Mouse (Mus musculus) intestine, postnatal 0 days (tissue): Measurements from ENCODE around the gene Oprl1. TPM values are rescaled to one million over a fixed set of nuclear protein-coding genes. Genes with fewer than 3 reads are reported as not detected.

Source experiments
- ATAC-seq: fragments of 200-750 bp; cut with Nextera tagmentation; 2 replicates; pipeline ENCODE4 v1.8.0; 2017; ENCODE audit warnings: mild to moderate bottlenecking, moderate TSS enrichment, moderate library complexity
- H3K27ac ChIP-seq: fragments of 300-500 bp; sonication (generic); 2 replicates; pipeline ENCODE4 v1.5.1; 2014; ENCODE audit warnings: mild to moderate bottlenecking, low read depth, low read length, moderate library complexity
- H3K27me3 ChIP-seq: fragments of 300-500 bp; sonication (generic); replicated peaks from 2 replicates; pipeline ENCODE4 v1.6.1; 2014; ENCODE audit warnings: low read length, mixed read lengths; ENCODE audit not compliant: control insufficient read depth, insufficient read depth
- H3K36me3 ChIP-seq: fragments of 300-500 bp; sonication (generic); 2 replicates; pipeline ENCODE4 v1.6.1; 2014; ENCODE audit warnings: mild to moderate bottlenecking, moderate library complexity; ENCODE audit not compliant: control insufficient read depth, insufficient read depth
- H3K4me1 ChIP-seq: fragments of 300-500 bp; sonication (generic); replicated peaks from 2 replicates; pipeline ENCODE4 v1.6.1; 2014; ENCODE audit warnings: antibody characterized with exemption, low read length, mixed read lengths; ENCODE audit not compliant: control insufficient read depth, insufficient read depth
- H3K4me2 ChIP-seq: fragments of 300-500 bp; sonication (generic); replicated peaks from 2 replicates; pipeline ENCODE4 v1.6.1; 2014; ENCODE audit warnings: low read depth, mild to moderate bottlenecking, moderate library complexity
- H3K4me3 ChIP-seq: fragments of 300-500 bp; sonication (generic); 2 replicates; pipeline ENCODE4 v1.5.1; 2014; ENCODE audit warnings: low read depth, low read length
- H3K9ac ChIP-seq: fragments of 300-500 bp; sonication (generic); 2 replicates; pipeline ENCODE4 v1.6.1; 2014; ENCODE audit warnings: mild to moderate bottlenecking, low read depth, low read length
- H3K9me3 ChIP-seq: fragments of 300-500 bp; sonication (generic); 2 replicates; pipeline ENCODE4 v1.6.1; 2016; ENCODE audit warnings: mixed run types; ENCODE audit not compliant: control insufficient read depth
- CTCF ChIP-seq: sonication (generic); IDR thresholded peaks from 2 replicates; pipeline ENCODE4 v1.5.1; 2016; ENCODE audit warnings: low read depth, mild to moderate bottlenecking, control low read depth, antibody characterized with exemption, moderate library complexity
- WGBS: fragments of 180-500 bp; shearing (Covaris S2); extraction: QIAGEN DNeasy Blood & Tissue Kit; methylation state at CpG from one replicate; pipeline ENCODE4 v1.1.7; 2014; 5-methylcytosine and 5-hydroxymethylcytosine counted together
- polyA plus RNA-seq: library from polyadenylated mRNA; unstranded; fragments of >200 nt; fragmentation: Nextera tagmentation; extraction: Ambion mirVana; gene quantifications from 2 replicates; pipeline ENCODE4 v1.2.1, GENCODE M21; 2015

The Oprl1 gene
- polyA plus RNA-seq, 1 experiment from 2014 or later, result 0.64 TPM

DNA sequence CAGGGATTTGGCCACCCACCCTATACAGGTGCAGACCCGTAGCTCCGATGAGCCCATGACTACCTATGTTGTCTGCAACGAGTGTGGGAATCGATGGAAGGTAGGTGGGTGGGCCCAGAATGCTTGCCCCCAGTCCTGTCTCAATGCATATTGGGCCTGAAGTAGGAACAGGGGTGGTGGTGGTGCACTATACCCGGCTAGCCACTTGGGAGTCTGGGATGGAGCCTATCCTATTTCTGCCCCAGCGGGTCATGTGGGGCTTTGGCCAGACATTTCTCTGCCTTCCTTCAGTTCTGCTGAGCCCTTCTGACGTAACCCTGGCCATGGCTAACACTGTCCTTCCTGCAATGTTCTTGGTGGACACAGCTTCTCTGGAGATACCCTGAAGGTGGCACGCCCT, 27.2 kb upstream of the Oprl1 start:
- no peak for TF ChIP-seq CTCF
- no peak overlapping the region for H3K4me3 ChIP-seq
- H3K36me3 ChIP-seq, result peaks cover 18% of the 10 kb centered on the region; the same call in 1 of the 2 replicates
- no peak overlapping the region for H3K9ac ChIP-seq
- ATAC-seq, result no peak
- H3K9me3 ChIP-seq, result no peaks in the 10 kb centered on the region
- no peaks in the 10 kb centered on the region for H3K4me1 ChIP-seq
- WGBS, result 95% methylated on average over 8 of the region's 8 CpGs
- H3K27me3 ChIP-seq, result no peaks in the 10 kb centered on the region
- H3K27ac ChIP-seq, result no peak overlapping the region
- H3K4me2 ChIP-seq, result no peak overlapping the region

GRCm38 (mm10) chr2:181689466-181690160, 25.2 kb upstream of the Oprl1 start:
- 0 out of 2 replicates have a peak, but pooled peaks cover 4% of the 10 kb centered on the region for H3K4me1 ChIP-seq
- 89% methylated on average over 10 of the region's 10 CpGs for WGBS
- H3K9me3 ChIP-seq, result no peaks in the 10 kb centered on the region
- no peak overlapping the region for H3K4me2 ChIP-seq
- no peak overlapping the region for H3K9ac ChIP-seq
- no peaks in the 10 kb centered on the region for H3K27me3 ChIP-seq
- TF ChIP-seq CTCF, result no peak
- no peak for ATAC-seq
- H3K27ac ChIP-seq, result no peak overlapping the region
- no peak overlapping the region for H3K4me3 ChIP-seq
- H3K36me3 ChIP-seq, result peaks cover 18% of the 10 kb centered on the region; the same call in 1 of the 2 replicates

DNA sequence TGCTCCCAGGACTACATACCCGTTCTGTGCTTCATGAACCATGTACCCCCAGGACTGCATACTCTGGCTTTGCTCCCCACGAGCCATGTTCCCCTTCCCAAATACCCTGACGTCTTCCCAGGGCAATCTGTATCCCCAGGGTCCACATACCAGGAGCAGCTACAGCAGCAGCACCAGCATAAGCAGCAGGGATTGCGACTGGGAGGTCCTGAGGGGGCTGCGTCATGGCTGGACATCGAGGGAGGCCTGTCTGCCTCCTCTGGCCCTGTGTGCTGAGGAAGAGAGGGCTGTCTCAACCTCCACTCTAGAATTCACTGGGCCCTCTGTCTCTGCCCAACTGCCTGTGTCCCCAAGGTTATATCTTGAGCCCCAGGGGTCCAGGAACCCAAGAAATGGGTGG, 23.7 kb upstream of the Oprl1 start:
- Histone ChIP-seq H3K27me3 (no peaks in the 10 kb centered on the region), H3K9me3 (no peaks in the 10 kb centered on the region), H3K4me1 (0 out of 2 replicates have a peak, but pooled peaks cover 4% of the 10 kb centered on the region), H3K4me2 (no peak overlapping the region), H3K4me3 (no peak overlapping the region), H3K36me3 (peaks cover 16% of the 10 kb centered on the region; the same call in 1 of the 2 replicates), H3K9ac (no peak overlapping the region), H3K27ac (no peak overlapping the region)
- 89% methylated on average over 6 of the region's 6 CpGs for WGBS
- no peak for ATAC-seq
- TF ChIP-seq CTCF, result no peak

- Histone ChIP-seq H3K4me1 (0 out of 2 replicates have a peak, but pooled peaks cover 4% of the 10 kb centered on the region), H3K27ac (no peak overlapping the region), H3K27me3 (no peaks in the 10 kb centered on the region), H3K4me2 (no peak overlapping the region), H3K9me3 (no peaks in the 10 kb centered on the region), H3K4me3 (no peak overlapping the region), H3K36me3 (peaks cover 12% of the 10 kb centered on the region; the same call in 1 of the 2 replicates), H3K9ac (no peak overlapping the region)
- no peak for TF ChIP-seq CTCF
- no peak for ATAC-seq
- WGBS, result 94% methylated on average over 4 of the region's 4 CpGs
Measured at GRCm38 (mm10) chr2:181691571-181691970, 23.2 kb upstream of the Oprl1 start.

DNA sequence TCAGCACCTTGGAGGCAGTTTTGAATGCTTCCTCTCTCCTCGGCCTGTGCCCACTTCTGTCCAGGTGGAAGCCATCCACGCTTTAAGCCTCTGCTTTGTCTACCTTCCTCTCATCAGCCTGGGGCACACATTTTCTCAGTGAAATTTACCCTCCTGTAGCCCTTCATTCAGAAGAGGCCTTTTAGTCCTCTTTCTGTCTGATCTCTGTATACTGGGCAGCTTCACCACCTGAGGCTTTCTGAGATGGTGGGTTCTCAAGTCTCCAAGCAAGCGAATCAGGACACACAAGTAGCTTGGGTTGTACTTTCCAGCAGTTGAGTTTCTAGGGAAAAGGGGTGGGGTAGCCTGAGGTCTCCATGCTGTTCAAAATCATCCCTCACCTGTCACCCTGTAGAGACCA, 22.5 kb upstream of the Oprl1 start:
- ATAC-seq, result no peak
- Histone ChIP-seq H3K36me3 (peaks cover 10% of the 10 kb centered on the region; the same call in 1 of the 2 replicates), H3K27ac (no peak overlapping the region), H3K4me3 (no peak overlapping the region), H3K4me1 (0 out of 2 replicates have a peak, but pooled peaks cover 4% of the 10 kb centered on the region), H3K9ac (no peak overlapping the region), H3K27me3 (no peaks in the 10 kb centered on the region), H3K9me3 (no peaks in the 10 kb centered on the region), H3K4me2 (0 out of 2 replicates have a peak overlapping the region, but pooled peaks have one; percentile 27)
- WGBS, result 88% methylated on average over 3 of the region's 3 CpGs
- TF ChIP-seq CTCF, result no peak

GRCm38 (mm10) chr2:181693339-181694280, 21.2 kb upstream of the Oprl1 start, which contains the start of gene Rgs19:
Gene Rgs19 (minus strand): TSS chr2:181693977.
- no peaks in the 10 kb centered on the region for H3K27me3 ChIP-seq
- H3K4me2 ChIP-seq, result peak within 1 kb of the TSS; percentile 92
- no peak; the same call in none of the 2 replicates for TF ChIP-seq CTCF
- H3K4me1 ChIP-seq, result 0 out of 2 replicates have a peak, but pooled peaks cover 4% of the 10 kb centered on the region
- ATAC-seq, result peak; percentile 50
- peak within 1 kb of the TSS; percentile 63 for H3K4me3 ChIP-seq
- H3K9ac ChIP-seq, result peak within 1 kb of the TSS; percentile 70
- no peaks in the 10 kb centered on the region for H3K9me3 ChIP-seq
- peaks cover 5% of the 10 kb centered on the region; the same call in 1 of the 2 replicates for H3K36me3 ChIP-seq
- H3K27ac ChIP-seq, result no peak within 1 kb of the TSS
- WGBS, result under 1% methylated on average over 75 of the region's 75 CpGs
